Mouse (Mus musculus): ENCODE measurements around the gene Adgrf4. TPM values are rescaled to one million over a fixed set of nuclear protein-coding genes. Genes with fewer than 3 reads are reported as not detected.
A peak's percentile ranks its signal among the peaks of the same experiment; 100 is the strongest.

The Adgrf4 gene
- not detected in 2 replicates for polyA plus RNA-seq (2016; fragmentation: Nextera tagmentation; extraction: Ambion mirVana)

- Histone ChIP-seq H3K4me1 (no peaks in the 10 kb centered on the region), H3K4me3 (no peak within 1 kb of the TSS), H3K27me3 (replicated peaks; ENCODE audit: low read depth, poor library complexity, severe bottlenecking) (no peaks in the 10 kb centered on the region), H3K27ac (replicated peaks) (no peak within 1 kb of the TSS), H3K9me3 (no peaks in the 10 kb centered on the region), H3K36me3 (replicated peaks) (no peaks in the 10 kb centered on the region)
- WGBS: 90% methylated on average over 10 of the region's 10 CpGs
- no peak for DNase-seq (ENCODE audit: low spot score)
Observed at GRCm38 (mm10) chr17:42692136-42692535, at the start of gene Adgrf4. Gene Adgrf4 (minus strand): TSS chr17:42692284.

- H3K27me3 ChIP-seq (replicated peaks; ENCODE audit: low read depth, poor library complexity, severe bottlenecking): no peaks in the 10 kb centered on the region
Observed at GRCm38 (mm10) chr17:42741801-42742217, 49.7 kb upstream of the Adgrf4 start, which contains the start of gene Adgrf2. Gene Adgrf2 (minus strand): TSS chr17:42742179.

GRCm38 (mm10) chr17:42738794-42739193 is 46.7 kb upstream of the Adgrf4 start:
- Histone ChIP-seq H3K36me3 (replicated peaks) (no peaks in the 10 kb centered on the region), H3K9me3 (no peaks in the 10 kb centered on the region), H3K27me3 (replicated peaks; ENCODE audit: low read depth, poor library complexity, severe bottlenecking) (no peaks in the 10 kb centered on the region), H3K4me3 (no peak overlapping the region), H3K27ac (replicated peaks) (no peak overlapping the region), H3K4me1 (peaks cover 6% of the 10 kb centered on the region; the same call in 1 of the 2 replicates)
- 87% methylated on average over 6 of the region's 6 CpGs for WGBS
- no peak for DNase-seq (ENCODE audit: low spot score)

More at GRCm38 (mm10) chr17:42741801-42742217, 49.7 kb upstream of the Adgrf4 start, which contains the start of gene Adgrf2:
- 18% methylated on average over 7 of the region's 7 CpGs for WGBS
- no peaks in the 10 kb centered on the region for H3K9me3 ChIP-seq
- peaks cover 6% of the 10 kb centered on the region; the same call in 1 of the 2 replicates for H3K4me1 ChIP-seq
- DNase-seq (ENCODE audit: low spot score): peak; percentile 16
- no peak within 1 kb of the TSS for H3K27ac ChIP-seq (replicated peaks)
- H3K4me3 ChIP-seq: no peak within 1 kb of the TSS
- H3K36me3 ChIP-seq (replicated peaks): no peaks in the 10 kb centered on the region

- no peaks in the 10 kb centered on the region for H3K9me3 ChIP-seq
- H3K4me1 ChIP-seq: no peaks in the 10 kb centered on the region
- no peaks in the 10 kb centered on the region for H3K27me3 ChIP-seq (replicated peaks; ENCODE audit: low read depth, poor library complexity, severe bottlenecking)
- 57% methylated on average over 3 of the region's 3 CpGs for WGBS
- no peak overlapping the region for H3K27ac ChIP-seq (replicated peaks)
- H3K36me3 ChIP-seq (replicated peaks): no peaks in the 10 kb centered on the region
- H3K4me3 ChIP-seq: no peak overlapping the region
- no peak for DNase-seq (ENCODE audit: low spot score)
Observed at GRCm38 (mm10) chr17:42717161-42717560, 25.1 kb upstream of the Adgrf4 start.

- H3K9me3 ChIP-seq: no peaks in the 10 kb centered on the region
- H3K4me3 ChIP-seq: no peak overlapping the region
- no peaks in the 10 kb centered on the region for H3K4me1 ChIP-seq
- H3K27me3 ChIP-seq (replicated peaks; ENCODE audit: low read depth, poor library complexity, severe bottlenecking): no peaks in the 10 kb centered on the region
- DNase-seq (ENCODE audit: low spot score): no peak
- 94% methylated on average over 7 of the region's 7 CpGs for WGBS
- H3K27ac ChIP-seq (replicated peaks): no peak overlapping the region
- H3K36me3 ChIP-seq (replicated peaks): no peaks in the 10 kb centered on the region
Observed at GRCm38 (mm10) chr17:42714991-42715390, 22.9 kb upstream of the Adgrf4 start.

- H3K9me3 ChIP-seq: no peaks in the 10 kb centered on the region
- 91% methylated on average over 7 of the region's 7 CpGs for WGBS
- H3K27ac ChIP-seq (replicated peaks): no peak overlapping the region
- H3K4me3 ChIP-seq: no peak overlapping the region
- H3K27me3 ChIP-seq (replicated peaks; ENCODE audit: low read depth, poor library complexity, severe bottlenecking): no peaks in the 10 kb centered on the region
- no peak for DNase-seq (ENCODE audit: low spot score)
- no peaks in the 10 kb centered on the region for H3K4me1 ChIP-seq
- H3K36me3 ChIP-seq (replicated peaks): no peaks in the 10 kb centered on the region
Observed at GRCm38 (mm10) chr17:42710717-42711116, 18.6 kb upstream of the Adgrf4 start.

GRCm38 (mm10) chr17:42705611-42706010 is 13.5 kb upstream of the Adgrf4 start:
- Histone ChIP-seq H3K36me3 (replicated peaks) (no peaks in the 10 kb centered on the region), H3K9me3 (no peaks in the 10 kb centered on the region), H3K4me1 (no peaks in the 10 kb centered on the region), H3K4me3 (no peak overlapping the region), H3K27me3 (replicated peaks; ENCODE audit: low read depth, poor library complexity, severe bottlenecking) (no peaks in the 10 kb centered on the region), H3K27ac (replicated peaks) (no peak overlapping the region)
- no peak for DNase-seq (ENCODE audit: low spot score)
- 86% methylated on average over 4 of the region's 4 CpGs for WGBS

- Histone ChIP-seq H3K4me1 (no peaks in the 10 kb centered on the region), H3K9me3 (no peaks in the 10 kb centered on the region), H3K27ac (replicated peaks) (no peak overlapping the region), H3K36me3 (replicated peaks) (no peaks in the 10 kb centered on the region), H3K4me3 (no peak overlapping the region), H3K27me3 (replicated peaks; ENCODE audit: low read depth, poor library complexity, severe bottlenecking) (no peaks in the 10 kb centered on the region)
- 93% methylated on average over 9 of the region's 9 CpGs for WGBS
- no peak for DNase-seq (ENCODE audit: low spot score)
Observed at GRCm38 (mm10) chr17:42702198-42702597, 10.1 kb upstream of the Adgrf4 start.

- no peaks in the 10 kb centered on the region for H3K4me1 ChIP-seq
- H3K27ac ChIP-seq (replicated peaks): no peak overlapping the region
- H3K4me3 ChIP-seq: no peak overlapping the region
- H3K36me3 ChIP-seq (replicated peaks): no peaks in the 10 kb centered on the region
- H3K27me3 ChIP-seq (replicated peaks; ENCODE audit: low read depth, poor library complexity, severe bottlenecking): no peaks in the 10 kb centered on the region
- no peaks in the 10 kb centered on the region for H3K9me3 ChIP-seq
- 85% methylated on average over 4 of the region's 4 CpGs for WGBS
- no peak for DNase-seq (ENCODE audit: low spot score)
Observed at GRCm38 (mm10) chr17:42694730-42695129, 2.6 kb upstream of the Adgrf4 start.

- 91% methylated on average over 8 of the region's 8 CpGs for WGBS
- DNase-seq (ENCODE audit: low spot score): no peak
- Histone ChIP-seq H3K4me1 (no peaks in the 10 kb centered on the region), H3K36me3 (replicated peaks) (no peaks in the 10 kb centered on the region), H3K9me3 (no peaks in the 10 kb centered on the region), H3K27ac (replicated peaks) (no peak overlapping the region), H3K27me3 (replicated peaks; ENCODE audit: low read depth, poor library complexity, severe bottlenecking) (no peaks in the 10 kb centered on the region), H3K4me3 (no peak overlapping the region)
Observed at GRCm38 (mm10) chr17:42690531-42690930, 1.6 kb downstream of the Adgrf4 start.

- Histone ChIP-seq H3K36me3 (replicated peaks) (no peaks in the 10 kb centered on the region), H3K27me3 (replicated peaks; ENCODE audit: low read depth, poor library complexity, severe bottlenecking) (no peaks in the 10 kb centered on the region), H3K27ac (replicated peaks) (no peak overlapping the region), H3K9me3 (no peaks in the 10 kb centered on the region), H3K4me1 (no peaks in the 10 kb centered on the region), H3K4me3 (no peak overlapping the region)
- peak; percentile 78 for DNase-seq (ENCODE audit: low spot score)
- WGBS: 25% methylated on average over 14 of the region's 14 CpGs
Observed at GRCm38 (mm10) chr17:42658634-42659422, 33.3 kb downstream of the Adgrf4 start.

GRCm38 (mm10) chr17:42643416-42643815 is 48.7 kb downstream of the Adgrf4 start:
- no peaks in the 10 kb centered on the region for H3K4me1 ChIP-seq
- H3K27me3 ChIP-seq (replicated peaks; ENCODE audit: low read depth, poor library complexity, severe bottlenecking): no peaks in the 10 kb centered on the region
- no peak for DNase-seq (ENCODE audit: low spot score)
- no peak overlapping the region for H3K4me3 ChIP-seq
- H3K36me3 ChIP-seq (replicated peaks): no peaks in the 10 kb centered on the region
- no peak overlapping the region for H3K27ac ChIP-seq (replicated peaks)
- no peaks in the 10 kb centered on the region for H3K9me3 ChIP-seq
- WGBS: 91% methylated on average over 3 of the region's 3 CpGs

- no peak for DNase-seq (ENCODE audit: low spot score)
- no peaks in the 10 kb centered on the region for H3K36me3 ChIP-seq (replicated peaks)
- no peaks in the 10 kb centered on the region for H3K9me3 ChIP-seq
- no peaks in the 10 kb centered on the region for H3K4me1 ChIP-seq
- no peak overlapping the region for H3K4me3 ChIP-seq
- WGBS: 92% methylated on average over 2 of the region's 2 CpGs
- H3K27ac ChIP-seq (replicated peaks): no peak overlapping the region
- no peaks in the 10 kb centered on the region for H3K27me3 ChIP-seq (replicated peaks; ENCODE audit: low read depth, poor library complexity, severe bottlenecking)
Observed at GRCm38 (mm10) chr17:42630206-42630605, 61.9 kb downstream of the Adgrf4 start.
